Mouse (Mus musculus) hindbrain, embryonic 13.5 days (tissue): ENCODE measurements at regions not wholly inside any gene's neighbourhood (a gene's known extent, or its start where the extent isn't known, plus 50 kb on each side); places are given as distances from the start of the nearest gene placed in this dataset.
"Not testable (repeated sequence)": the region's sequence is repeated elsewhere in the genome, so short reads cannot be mapped to it uniquely, and the experiment has no call there.

Experiments used
- ATAC-seq: fragments of 200-750 bp; cut with Nextera tagmentation; 2 replicates; pipeline ENCODE4 v1.8.0; 2017; ENCODE audit warnings: moderate TSS enrichment; ENCODE audit not compliant: low FRiP score
- H3K27ac ChIP-seq: fragments of 300-500 bp; sonication (generic); 2 replicates; pipeline ENCODE4 v1.5.1; 2015; ENCODE audit warnings: inconsistent platforms, mild to moderate bottlenecking, moderate library complexity
- H3K27me3 ChIP-seq: fragments of 300-500 bp; sonication (generic); 2 replicates; pipeline ENCODE4 v1.6.1; 2015; ENCODE audit warnings: mild to moderate bottlenecking, inconsistent platforms
- H3K36me3 ChIP-seq: fragments of 300-500 bp; sonication (generic); 2 replicates; pipeline ENCODE4 v1.6.1; 2015; ENCODE audit warnings: mild to moderate bottlenecking, inconsistent platforms
- H3K4me1 ChIP-seq: fragments of 300-500 bp; sonication (generic); replicated peaks from 2 replicates; pipeline ENCODE4 v1.6.1; 2015; ENCODE audit warnings: inconsistent platforms
- H3K4me2 ChIP-seq: fragments of 300-500 bp; sonication (generic); 2 replicates; pipeline ENCODE4 v1.6.1; 2015; ENCODE audit warnings: inconsistent platforms, mild to moderate bottlenecking, moderate library complexity
- H3K4me3 ChIP-seq: fragments of 300-500 bp; sonication (generic); 2 replicates; pipeline ENCODE4 v1.5.1; 2015; ENCODE audit warnings: mild to moderate bottlenecking, inconsistent platforms
- H3K9ac ChIP-seq: fragments of 300-500 bp; sonication (generic); 2 replicates; pipeline ENCODE4 v1.6.1; 2015; ENCODE audit warnings: mild to moderate bottlenecking, inconsistent platforms
- H3K9me3 ChIP-seq: fragments of 300-500 bp; sonication (generic); 2 replicates; pipeline ENCODE4 v1.6.1; 2016; ENCODE audit warnings: inconsistent platforms
- WGBS: fragments of 180-500 bp; shearing (Covaris S2); methylation state at CpG from one replicate; pipeline ENCODE4 v1.1.7; 2015; 5-methylcytosine and 5-hydroxymethylcytosine counted together

DNA sequence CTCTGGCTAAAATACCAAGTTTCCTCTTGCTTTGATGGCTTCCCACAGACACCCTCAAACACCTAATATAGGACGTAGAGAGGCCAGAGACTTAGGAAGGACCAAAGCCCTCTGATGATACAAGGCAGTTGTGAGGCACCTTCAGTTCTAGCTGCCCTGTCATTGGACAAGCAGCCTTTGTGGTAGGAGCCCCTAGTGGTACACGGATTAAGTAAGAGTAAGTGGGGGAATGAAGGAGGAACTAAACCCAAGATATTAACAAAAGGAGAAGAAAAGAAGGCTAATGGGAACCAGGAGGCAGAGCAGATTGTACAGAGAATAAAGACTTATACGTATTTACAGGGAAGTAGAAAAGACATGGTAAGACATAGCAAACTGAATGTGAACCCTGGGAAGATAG, 352.3 kb upstream of the Tmco5 start:
- H3K27me3 ChIP-seq, H3K4me2 ChIP-seq, H3K9me3 ChIP-seq, H3K27ac ChIP-seq, H3K36me3 ChIP-seq, H3K4me1 ChIP-seq, ATAC-seq, H3K9ac ChIP-seq, H3K4me3 ChIP-seq: not testable (repeated sequence)
- 80% methylated on average over 2 of the region's 3 CpGs for WGBS

GRCm38 (mm10) chr2:116536453-116536852, 342.0 kb upstream of the Tmco5 start:
- WGBS: 85% methylated on average over 1 of the region's 1 CpGs
- Histone ChIP-seq H3K4me1 (no peaks in the 10 kb centered on the region), H3K27me3 (no peaks in the 10 kb centered on the region), H3K36me3 (no peaks in the 10 kb centered on the region), H3K9me3 (peaks cover 34% of the 10 kb centered on the region), H3K9ac (no peak overlapping the region), H3K4me2 (no peak overlapping the region), H3K27ac (no peak overlapping the region), H3K4me3 (no peak overlapping the region)
- ATAC-seq: no peak

GRCm38 (mm10) chr2:116559350-116559749, 319.1 kb upstream of the Tmco5 start:
- H3K4me2 ChIP-seq: no peak overlapping the region
- peaks cover 5% of the 10 kb centered on the region; the same call in 1 of the 2 replicates for H3K9me3 ChIP-seq
- H3K36me3 ChIP-seq: no peaks in the 10 kb centered on the region
- no peak overlapping the region for H3K4me3 ChIP-seq
- H3K27me3 ChIP-seq: no peaks in the 10 kb centered on the region
- no peak overlapping the region for H3K27ac ChIP-seq
- no peak for ATAC-seq
- no peak overlapping the region for H3K9ac ChIP-seq
- H3K4me1 ChIP-seq: no peaks in the 10 kb centered on the region

- Histone ChIP-seq H3K4me3 (no peak overlapping the region), H3K4me2 (no peak overlapping the region), H3K36me3 (no peaks in the 10 kb centered on the region), H3K27ac (no peak overlapping the region), H3K9ac (no peak overlapping the region), H3K9me3 (no peaks in the 10 kb centered on the region), H3K27me3 (no peaks in the 10 kb centered on the region), H3K4me1 (peaks cover 4% of the 10 kb centered on the region; the same call in 1 of the 2 replicates)
- no peak for ATAC-seq
- WGBS: 23% methylated on average over 2 of the region's 2 CpGs
Observed at GRCm38 (mm10) chr2:116583989-116584388, 294.5 kb upstream of the Tmco5 start.

DNA sequence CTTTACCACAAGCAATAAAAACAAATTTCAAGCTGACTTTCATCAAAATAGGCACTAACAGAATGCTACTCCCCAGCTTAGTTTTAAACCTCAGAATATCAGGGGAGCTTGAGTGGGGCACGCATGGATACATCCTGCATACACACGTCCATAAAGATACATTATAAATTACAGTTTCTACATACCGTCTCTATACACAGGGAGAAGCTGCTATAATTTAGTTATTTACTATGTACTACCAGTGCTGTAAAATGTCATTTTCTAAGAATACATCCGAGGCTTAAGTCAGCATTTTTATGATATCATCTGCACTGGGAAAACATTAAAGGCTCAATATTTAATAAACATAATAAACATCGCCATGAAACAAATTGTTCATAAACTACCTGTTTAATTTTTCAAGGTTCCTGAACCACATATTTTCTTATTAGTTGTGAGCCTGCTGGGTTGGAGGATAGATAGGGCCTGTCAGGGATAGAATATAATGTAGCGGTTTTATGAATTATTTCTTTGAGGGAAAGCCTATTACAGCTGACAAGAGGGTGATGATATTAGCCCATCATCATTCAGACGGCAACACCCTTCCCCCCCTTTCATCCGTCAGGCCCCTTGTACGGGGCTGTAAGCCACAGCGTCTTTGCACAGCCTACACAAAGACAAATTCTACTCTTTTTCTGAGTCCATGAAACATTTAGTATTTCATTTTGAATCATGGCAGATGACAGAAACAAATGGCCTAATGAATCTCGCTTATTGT, 292.1 kb upstream of the Tmco5 start:
- WGBS: 65% methylated on average over 11 of the region's 11 CpGs
- Histone ChIP-seq H3K36me3 (no peaks in the 10 kb centered on the region), H3K4me2 (no peak overlapping the region), H3K27ac (peak overlapping the region; percentile 8; the same call in 1 of the 2 replicates), H3K9ac (no peak overlapping the region), H3K9me3 (no peaks in the 10 kb centered on the region), H3K27me3 (no peaks in the 10 kb centered on the region), H3K4me3 (no peak overlapping the region), H3K4me1 (peaks cover 4% of the 10 kb centered on the region; the same call in 1 of the 2 replicates)
- ATAC-seq: peak; percentile 85

GRCm38 (mm10) chr2:116605869-116606268, 272.6 kb upstream of the Tmco5 start:
- Histone ChIP-seq H3K4me2 (no peak overlapping the region), H3K4me3 (no peak overlapping the region), H3K9ac (no peak overlapping the region), H3K27me3 (no peaks in the 10 kb centered on the region), H3K4me1 (no peaks in the 10 kb centered on the region), H3K36me3 (no peaks in the 10 kb centered on the region), H3K27ac (no peak overlapping the region), H3K9me3 (no peaks in the 10 kb centered on the region)
- ATAC-seq: no peak
- 53% methylated on average over 5 of the region's 5 CpGs for WGBS

DNA sequence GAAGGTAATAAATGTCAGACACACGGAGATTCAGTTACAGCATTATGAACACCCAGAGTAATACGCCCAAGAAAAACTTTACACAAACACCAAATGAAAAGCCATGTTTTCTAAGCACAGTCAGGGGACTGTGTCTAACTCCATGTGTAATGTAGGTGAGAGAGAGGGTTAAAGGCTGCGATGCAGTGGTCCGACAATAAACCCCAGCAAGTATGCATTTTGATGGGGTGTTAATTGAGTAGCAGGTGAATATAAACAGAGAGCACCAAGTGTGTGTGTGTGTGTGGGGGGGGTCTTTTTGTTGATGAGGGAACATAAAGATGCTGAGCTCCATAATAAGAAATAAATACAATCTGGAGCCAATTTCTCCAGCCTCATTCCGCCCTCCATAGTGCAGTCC, 238.6 kb upstream of the Tmco5 start:
- H3K4me3 ChIP-seq: no peak overlapping the region
- no peaks in the 10 kb centered on the region for H3K4me1 ChIP-seq
- ATAC-seq: no peak
- no peaks in the 10 kb centered on the region for H3K9me3 ChIP-seq
- no peaks in the 10 kb centered on the region for H3K36me3 ChIP-seq
- no peak overlapping the region for H3K4me2 ChIP-seq
- WGBS: 82% methylated on average over 5 of the region's 5 CpGs
- H3K27me3 ChIP-seq: no peaks in the 10 kb centered on the region
- no peak overlapping the region for H3K9ac ChIP-seq
- H3K27ac ChIP-seq: no peak overlapping the region

- no peaks in the 10 kb centered on the region for H3K27me3 ChIP-seq
- H3K36me3 ChIP-seq: no peaks in the 10 kb centered on the region
- no peak for ATAC-seq
- no peak overlapping the region for H3K4me2 ChIP-seq
- H3K9ac ChIP-seq: no peak overlapping the region
- H3K9me3 ChIP-seq: no peaks in the 10 kb centered on the region
- no peak overlapping the region for H3K27ac ChIP-seq
- no peaks in the 10 kb centered on the region for H3K4me1 ChIP-seq
- 86% methylated on average over 6 of the region's 6 CpGs for WGBS
- H3K4me3 ChIP-seq: no peak overlapping the region
Observed at GRCm38 (mm10) chr2:116652106-116652505, 226.4 kb upstream of the Tmco5 start.

- no peaks in the 10 kb centered on the region for H3K4me1 ChIP-seq
- no peak overlapping the region for H3K4me3 ChIP-seq
- no peak overlapping the region for H3K9ac ChIP-seq
- no peaks in the 10 kb centered on the region for H3K27me3 ChIP-seq
- ATAC-seq: no peak
- no peak overlapping the region for H3K4me2 ChIP-seq
- no peaks in the 10 kb centered on the region for H3K36me3 ChIP-seq
- WGBS: 82% methylated on average over 4 of the region's 4 CpGs
- no peaks in the 10 kb centered on the region for H3K9me3 ChIP-seq
- no peak overlapping the region for H3K27ac ChIP-seq
Observed at GRCm38 (mm10) chr2:116685756-116686155, 192.7 kb upstream of the Tmco5 start.

DNA sequence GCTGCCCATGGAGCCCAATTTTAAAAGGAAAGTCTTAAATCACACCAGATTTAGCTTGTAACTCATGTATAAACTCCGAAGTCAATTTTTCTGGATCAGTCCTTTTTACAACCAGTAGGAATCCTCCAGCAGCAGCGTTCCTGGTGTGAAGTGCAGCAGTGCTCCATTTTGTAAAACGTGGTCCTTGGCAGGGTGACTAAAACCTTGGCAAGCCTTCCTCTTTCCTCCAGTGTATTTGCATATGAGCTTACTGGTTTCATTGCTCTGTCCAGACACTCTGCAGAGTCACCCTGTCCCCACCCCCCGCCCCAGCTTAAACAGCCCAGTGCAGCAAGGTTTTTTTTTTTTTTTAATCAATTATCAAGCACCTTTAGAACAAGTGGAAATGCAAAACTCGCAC, 180.9 kb upstream of the Tmco5 start:
- Histone ChIP-seq H3K27ac (no peak overlapping the region), H3K9ac (no peak overlapping the region), H3K27me3 (no peaks in the 10 kb centered on the region), H3K4me3 (no peak overlapping the region), H3K36me3 (no peaks in the 10 kb centered on the region), H3K4me2 (no peak overlapping the region), H3K4me1 (no peaks in the 10 kb centered on the region), H3K9me3 (no peaks in the 10 kb centered on the region)
- no peak for ATAC-seq
- WGBS: 65% methylated on average over 5 of the region's 5 CpGs

- H3K36me3 ChIP-seq: no peaks in the 10 kb centered on the region
- no peak for ATAC-seq
Observed at GRCm38 (mm10) chr2:116704705-116705104, 173.8 kb upstream of the Tmco5 start.

GRCm38 (mm10) chr2:116709608-116710007, 168.9 kb upstream of the Tmco5 start:
- no peaks in the 10 kb centered on the region for H3K4me1 ChIP-seq
- H3K9ac ChIP-seq: no peak overlapping the region
- WGBS: 77% methylated on average over 4 of the region's 4 CpGs
- H3K27me3 ChIP-seq: no peaks in the 10 kb centered on the region
- H3K9me3 ChIP-seq: no peaks in the 10 kb centered on the region
- no peak overlapping the region for H3K4me3 ChIP-seq
- no peak for ATAC-seq
- no peak overlapping the region for H3K4me2 ChIP-seq
- H3K27ac ChIP-seq: no peak overlapping the region
- no peaks in the 10 kb centered on the region for H3K36me3 ChIP-seq

More at GRCm38 (mm10) chr2:116704705-116705104, 173.8 kb upstream of the Tmco5 start:
- Histone ChIP-seq H3K27ac (no peak overlapping the region), H3K27me3 (no peaks in the 10 kb centered on the region), H3K4me2 (no peak overlapping the region), H3K4me1 (no peaks in the 10 kb centered on the region), H3K9ac (no peak overlapping the region), H3K4me3 (no peak overlapping the region), H3K9me3 (no peaks in the 10 kb centered on the region)

- H3K4me1 ChIP-seq: no peaks in the 10 kb centered on the region
- 64% methylated on average over 9 of the region's 9 CpGs for WGBS
- no peak overlapping the region for H3K9ac ChIP-seq
- H3K27me3 ChIP-seq: no peaks in the 10 kb centered on the region
- H3K9me3 ChIP-seq: no peaks in the 10 kb centered on the region
- H3K4me3 ChIP-seq: no peak overlapping the region
- ATAC-seq: no peak
- no peaks in the 10 kb centered on the region for H3K36me3 ChIP-seq
- no peak overlapping the region for H3K27ac ChIP-seq
- H3K4me2 ChIP-seq: no peak overlapping the region
Observed at GRCm38 (mm10) chr2:116716529-116717201, 161.8 kb upstream of the Tmco5 start.
